ENCODE assay signal across 18 mouse cellular contexts in genomic region chr1:175024136-175024535, GRCm38 (mm10).
"Had no signal": no experiment of that assay in that cellular context is flagged by ENCODE, and none has a peak within 500 bp of the region (broad histone marks: within the 10 kb centered on the region; RNA-seq: fewer than 3 reads in every experiment).

No protein-coding gene starts in this region.

- H3K27me3 ChIP-seq: liver, embryonic 15.5 days; lung, embryonic 15.5 days; megakaryocyte, embryonic 14.5 days; midbrain, embryonic 13.5 days; midbrain, embryonic 15.5 days; neural tube, embryonic 12.5 days had no signal

- H3K4me2 ChIP-seq: liver, embryonic 15.5 days; lung, embryonic 15.5 days; midbrain, embryonic 13.5 days; midbrain, embryonic 15.5 days; neural tube, embryonic 12.5 days had no signal

- H3K9me3 ChIP-seq: liver, embryonic 15.5 days; lung, embryonic 15.5 days; megakaryocyte, embryonic 14.5 days; midbrain, embryonic 13.5 days; midbrain, embryonic 15.5 days; neural tube, embryonic 12.5 days had no signal

- H3K4me3 ChIP-seq: liver, embryonic 15.5 days; lung, embryonic 15.5 days; megakaryocyte, embryonic 14.5 days; midbrain, embryonic 13.5 days; midbrain, embryonic 15.5 days; neural tube, embryonic 12.5 days had no signal

- DNase-seq: liver, postnatal 0 days; lung, adult 2 months; lung, postnatal 14 days; lung, postnatal 36 days; right cerebral cortex, postnatal 25 days; right cerebral cortex, postnatal 4 days; spleen, adult 18-20 months; thymus, adult 18-20 months; thymus, postnatal 14 days; thymus, postnatal 36 days had no signal

- H3K36me3 ChIP-seq: liver, embryonic 15.5 days; lung, embryonic 15.5 days; midbrain, embryonic 13.5 days; midbrain, embryonic 15.5 days; neural tube, embryonic 12.5 days had no signal

- H3K27ac ChIP-seq: liver, embryonic 15.5 days; lung, embryonic 15.5 days; macrophage; midbrain, embryonic 13.5 days; midbrain, embryonic 15.5 days; neural tube, embryonic 12.5 days had no signal

- H3K9ac ChIP-seq: liver, embryonic 15.5 days; liver, postnatal 0 days; lung, embryonic 15.5 days; midbrain, embryonic 13.5 days; midbrain, embryonic 15.5 days; neural tube, embryonic 12.5 days had no signal

- ATAC-seq: liver, postnatal 0 days; lung, postnatal 0 days; midbrain, embryonic 13.5 days; midbrain, embryonic 15.5 days had no signal

- H3K4me1 ChIP-seq: liver, embryonic 15.5 days; lung, embryonic 15.5 days; megakaryocyte, embryonic 14.5 days had no signal
